Mouse (Mus musculus) hindbrain, embryonic 14.5 days (tissue): Measurements from ENCODE around the gene Orai1. TPM values are rescaled to one million over a fixed set of nuclear protein-coding genes. Genes with fewer than 3 reads are reported as not detected.
A peak's percentile ranks its signal among the peaks of the same experiment; 100 is the strongest.
"Not testable (repeated sequence)": the region's sequence is repeated elsewhere in the genome, so short reads cannot be mapped to it uniquely, and the experiment has no call there.

ENCODE experiments used
- ATAC-seq: fragments of 200-750 bp; cut with Nextera tagmentation; 2 replicates; pipeline ENCODE4 v1.8.0; 2017; ENCODE audit warnings: moderate number of reproducible peaks, mild to moderate bottlenecking, moderate TSS enrichment, moderate library complexity; ENCODE audit not compliant: low FRiP score
- DNase-seq: peaks from one replicate; pipeline ENCODE4 v3.0.0-alpha.2; 2015; ENCODE audit warnings: low spot score
- H3K27ac ChIP-seq: fragments of 300-500 bp; sonication (generic); 2 replicates; pipeline ENCODE4 v1.5.1; 2014; ENCODE audit warnings: mild to moderate bottlenecking, moderate library complexity
- H3K27me3 ChIP-seq: fragments of 300-500 bp; sonication (generic); 2 replicates; pipeline ENCODE4 v1.6.1; 2014; ENCODE audit warnings: mild to moderate bottlenecking, low read length, mixed read lengths; ENCODE audit not compliant: control insufficient read depth, insufficient read depth
- H3K36me3 ChIP-seq: fragments of 300-500 bp; sonication (generic); replicated peaks from 2 replicates; pipeline ENCODE4 v1.6.1; 2014; ENCODE audit not compliant: control insufficient read depth, insufficient read depth
- H3K4me1 ChIP-seq: fragments of 300-500 bp; sonication (generic); replicated peaks from 2 replicates; pipeline ENCODE4 v1.6.1; 2014; ENCODE audit warnings: antibody characterized with exemption, low read length, mixed read lengths; ENCODE audit not compliant: control insufficient read depth, insufficient read depth
- H3K4me2 ChIP-seq: fragments of 300-500 bp; sonication (generic); replicated peaks from 2 replicates; pipeline ENCODE4 v1.6.1; 2014; ENCODE audit warnings: mild to moderate bottlenecking, moderate library complexity
- H3K4me3 ChIP-seq: fragments of 300-500 bp; sonication (generic); replicated peaks from 2 replicates; pipeline ENCODE4 v1.5.1; 2014; ENCODE audit warnings: mild to moderate bottlenecking, low read length
- H3K9ac ChIP-seq: fragments of 300-500 bp; sonication (generic); 2 replicates; pipeline ENCODE4 v1.6.1; 2014
- H3K9me3 ChIP-seq: fragments of 300-500 bp; sonication (generic); 2 replicates; pipeline ENCODE4 v1.6.1; 2016; ENCODE audit warnings: low read length; ENCODE audit not compliant: control insufficient read depth
- WGBS: fragments of 180-500 bp; shearing (Covaris S2); extraction: QIAGEN DNeasy Blood & Tissue Kit; methylation state at CpG from one replicate; pipeline ENCODE4 v1.1.7; 2014; 5-methylcytosine and 5-hydroxymethylcytosine counted together
- polyA plus RNA-seq: library from polyadenylated mRNA; unstranded; fragments of >200 nt; fragmentation: Nextera tagmentation; extraction: Ambion mirVana; gene quantifications from 2 replicates; pipeline ENCODE4 v1.2.1, GENCODE M21; 2014

Orai1 gene
- polyA plus RNA-seq, 1 experiment from 2014 or later: 18.0 TPM

DNA sequence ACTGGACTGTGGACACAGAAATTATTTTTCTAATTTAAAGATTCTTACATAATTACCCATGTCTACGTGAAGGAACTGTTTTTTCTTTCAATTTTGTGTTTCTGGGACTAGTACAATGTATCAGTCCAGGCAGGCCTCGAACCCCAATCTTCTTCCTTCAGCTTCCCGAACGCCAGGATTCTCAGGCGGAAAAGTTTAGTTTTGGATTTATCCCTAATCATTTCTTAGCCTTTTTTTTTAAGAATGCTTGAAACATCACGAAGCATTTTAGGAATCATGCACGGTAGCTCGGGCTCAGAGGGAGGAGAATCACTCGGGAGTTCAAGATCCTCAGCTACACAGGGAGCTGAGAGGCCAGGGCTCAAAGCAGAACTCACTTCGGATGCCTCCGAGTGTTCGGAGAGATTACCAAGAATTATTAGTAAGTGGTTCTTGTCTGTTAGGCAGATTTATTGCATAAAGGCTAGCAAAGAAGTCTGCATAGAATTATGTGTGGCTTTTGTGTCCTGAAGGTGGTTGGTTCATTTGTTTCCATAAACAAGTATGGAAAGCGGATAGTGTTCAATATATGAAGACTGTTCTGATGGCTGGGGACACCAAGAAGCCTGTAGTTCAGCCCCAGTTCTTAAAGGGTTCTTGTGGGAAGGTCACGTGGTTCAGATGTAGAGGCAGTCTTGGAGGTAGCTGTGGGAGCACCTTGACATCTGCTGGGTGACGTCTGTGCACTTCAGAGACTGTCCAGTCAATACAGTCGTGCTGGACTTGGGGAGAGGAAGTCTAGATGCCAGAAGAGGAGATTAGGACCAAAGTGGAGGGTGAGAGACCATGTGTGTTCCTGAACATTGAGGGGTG, 43.6 kb downstream of the Orai1 start:
- H3K27ac ChIP-seq: peak overlapping the region; percentile 62; the same call in 1 of the 2 replicates
- H3K9ac ChIP-seq: peak overlapping the region; percentile 42
- WGBS: 43% methylated on average over 16 of the region's 16 CpGs
- ATAC-seq: no peak
- no peaks in the 10 kb centered on the region for H3K9me3 ChIP-seq
- no peaks in the 10 kb centered on the region for H3K36me3 ChIP-seq
- H3K4me3 ChIP-seq: peak overlapping the region; percentile 35
- no peak for DNase-seq
- H3K4me2 ChIP-seq: peak overlapping the region; percentile 49
- H3K27me3 ChIP-seq: no peaks in the 10 kb centered on the region
- H3K4me1 ChIP-seq: no peaks in the 10 kb centered on the region; the same call in 1 of the 2 replicates

DNA sequence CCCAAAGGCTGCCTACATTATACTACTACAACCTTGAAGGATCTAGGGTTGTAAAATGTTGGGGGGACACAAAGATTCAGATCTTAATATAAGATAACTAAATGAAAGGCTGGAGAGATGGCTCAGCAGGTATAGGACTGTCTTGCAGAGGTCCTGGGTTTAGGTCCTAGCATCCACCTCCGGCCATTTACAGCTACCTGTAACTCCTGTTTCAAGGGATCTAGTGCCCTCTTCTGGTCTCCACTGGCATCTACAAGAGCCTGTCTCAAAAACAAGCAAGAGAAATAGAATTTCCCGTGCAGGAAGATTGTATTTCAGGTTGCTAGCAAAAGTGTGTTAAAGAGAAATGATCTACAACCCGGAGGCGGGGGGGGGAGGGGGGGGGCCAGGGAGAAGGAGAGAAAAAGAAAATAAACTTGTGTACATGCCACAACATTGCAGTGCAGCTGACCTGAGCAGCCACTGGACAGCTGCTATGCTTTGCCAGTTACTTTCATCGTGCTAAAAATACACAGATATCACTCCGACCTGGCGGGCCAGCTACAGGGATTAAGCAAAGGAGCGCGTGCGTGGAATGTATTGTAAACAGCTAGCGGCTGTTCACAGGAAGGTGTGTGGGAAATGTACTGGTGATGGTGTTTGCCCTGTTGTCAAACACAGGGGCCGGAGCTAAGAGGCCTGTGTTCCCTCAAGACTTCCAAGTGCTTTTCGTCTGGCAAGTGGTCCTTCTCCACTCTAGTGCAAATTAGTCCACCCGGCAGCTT, 45.1 kb downstream of the Orai1 start:
- ATAC-seq: no peak
- Histone ChIP-seq H3K9me3 (no peaks in the 10 kb centered on the region), H3K27ac (no peak overlapping the region), H3K27me3 (no peaks in the 10 kb centered on the region), H3K36me3 (no peaks in the 10 kb centered on the region), H3K9ac (no peak overlapping the region), H3K4me2 (no peak overlapping the region), H3K4me1 (no peaks in the 10 kb centered on the region; the same call in 1 of the 2 replicates), H3K4me3 (no peak overlapping the region)
- WGBS: 46% methylated on average over 14 of the region's 14 CpGs
- peak; percentile 42 for DNase-seq

DNA sequence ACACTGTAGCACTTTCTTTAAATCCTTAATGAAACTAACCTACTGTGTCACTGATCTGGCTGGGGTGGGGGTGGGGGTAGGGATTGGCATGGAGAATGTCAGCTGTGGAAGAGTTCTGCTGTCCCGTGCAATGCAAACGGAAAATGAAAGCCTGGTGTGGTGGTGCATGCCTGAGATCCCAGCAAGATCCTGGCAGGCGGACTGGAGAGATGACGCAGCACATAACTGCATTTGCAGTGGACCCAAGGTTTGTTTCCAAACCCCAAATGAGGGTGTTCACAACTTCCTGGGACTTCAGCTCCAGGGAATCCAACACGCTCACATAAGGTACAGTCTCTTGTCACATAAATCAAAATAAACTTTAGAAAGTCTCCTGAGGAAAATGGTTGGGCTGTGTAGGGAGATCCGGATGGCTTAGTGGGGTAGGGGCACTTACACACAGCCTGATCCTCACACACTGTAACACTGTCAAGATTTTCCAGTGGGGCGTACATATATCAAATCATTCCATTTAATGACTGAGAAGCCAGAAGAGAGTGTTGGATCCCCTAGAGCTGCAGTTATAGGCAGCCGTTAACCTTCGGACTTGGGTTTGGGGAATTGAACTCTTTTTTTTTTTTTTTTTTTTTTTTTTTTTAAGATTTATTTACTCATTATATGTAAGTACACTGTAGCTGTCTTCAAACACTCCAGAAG, 46.0 kb downstream of the Orai1 start:
- Histone ChIP-seq H3K4me1 (no peaks in the 10 kb centered on the region; the same call in 1 of the 2 replicates), H3K9ac (no peak overlapping the region), H3K4me3 (no peak overlapping the region), H3K27me3 (no peaks in the 10 kb centered on the region), H3K9me3 (no peaks in the 10 kb centered on the region), H3K27ac (no peak overlapping the region), H3K4me2 (no peak overlapping the region), H3K36me3 (no peaks in the 10 kb centered on the region)
- no peak for ATAC-seq
- WGBS: 81% methylated on average over 9 of the region's 9 CpGs
- no peak for DNase-seq

DNA sequence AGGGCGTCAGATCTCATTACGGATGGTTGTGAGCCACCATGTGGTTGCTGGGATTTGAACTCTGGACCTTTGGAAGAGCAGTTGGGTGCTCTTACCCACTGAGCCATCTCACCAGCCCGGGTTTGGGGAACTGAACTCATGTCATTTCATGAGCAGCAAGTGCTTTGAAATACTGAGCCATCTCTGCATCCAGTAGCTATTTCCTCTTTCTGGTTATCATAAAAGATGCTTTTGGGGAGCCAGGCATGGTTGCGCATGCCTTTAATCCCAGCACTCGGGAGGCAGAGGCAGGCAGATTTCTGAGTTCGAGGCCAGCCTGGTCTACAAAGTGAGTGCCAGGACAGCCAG, 46.5 kb downstream of the Orai1 start:
- DNase-seq, H3K4me3 ChIP-seq, H3K4me1 ChIP-seq, ATAC-seq, H3K36me3 ChIP-seq, H3K4me2 ChIP-seq, H3K9me3 ChIP-seq, H3K27me3 ChIP-seq, H3K27ac ChIP-seq, H3K9ac ChIP-seq: not testable (repeated sequence)
- WGBS: 90% methylated on average over 4 of the region's 6 CpGs

DNA sequence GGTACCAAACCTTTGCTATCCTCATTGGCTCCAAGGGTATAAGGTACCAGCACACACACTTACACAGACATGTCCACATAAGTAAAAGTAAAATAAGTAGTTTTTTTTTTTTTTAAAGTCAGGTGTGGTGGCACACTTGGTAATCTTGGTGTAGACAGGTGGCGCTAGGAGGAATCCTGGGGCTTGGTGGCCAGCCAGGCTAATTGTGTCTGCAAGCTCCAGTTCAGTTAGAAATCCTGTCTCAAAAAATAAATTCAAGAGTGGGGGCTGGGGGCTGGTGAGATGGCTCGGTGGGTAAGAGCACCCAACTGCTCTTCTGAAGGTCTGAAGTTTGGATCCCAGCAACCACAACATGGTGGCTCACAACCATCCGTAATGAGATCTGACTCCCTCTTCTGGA, 48.3 kb downstream of the Orai1 start:
- Histone ChIP-seq H3K9ac (no peak overlapping the region), H3K27ac (no peak overlapping the region), H3K36me3 (no peaks in the 10 kb centered on the region), H3K4me2 (no peak overlapping the region), H3K4me3 (no peak overlapping the region), H3K27me3 (no peaks in the 10 kb centered on the region), H3K9me3 (no peaks in the 10 kb centered on the region), H3K4me1 (no peaks in the 10 kb centered on the region; the same call in 1 of the 2 replicates)
- no peak for ATAC-seq
- DNase-seq: no peak
- 90% methylated on average over 3 of the region's 3 CpGs for WGBS

DNA sequence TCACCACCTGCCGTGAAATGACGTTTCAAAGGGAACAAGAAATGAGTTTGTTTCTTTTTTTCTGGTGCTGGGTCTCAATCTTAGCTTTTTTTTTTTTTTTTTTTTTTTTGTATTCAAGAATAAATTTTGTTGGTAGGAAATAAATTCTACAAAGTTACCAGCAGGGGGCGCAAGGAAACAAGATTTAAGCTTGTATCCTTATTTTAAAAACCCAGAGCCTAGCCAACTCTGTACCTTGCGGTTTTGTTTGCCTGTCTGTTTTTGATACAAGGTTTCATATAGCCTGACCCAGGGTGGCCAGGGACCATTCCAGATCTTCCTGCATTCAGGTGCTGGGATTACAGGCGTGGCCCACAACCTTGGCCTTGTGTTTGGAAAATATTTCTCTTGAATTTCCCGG, 49.3 kb downstream of the Orai1 start:
- Histone ChIP-seq H3K9ac (0 out of 2 replicates have a peak overlapping the region, but pooled peaks have one; percentile 14), H3K27me3 (no peaks in the 10 kb centered on the region), H3K4me3 (no peak overlapping the region), H3K36me3 (no peaks in the 10 kb centered on the region), H3K4me2 (no peak overlapping the region), H3K4me1 (no peaks in the 10 kb centered on the region), H3K9me3 (no peaks in the 10 kb centered on the region), H3K27ac (no peak overlapping the region)
- 30% methylated on average over 6 of the region's 6 CpGs for WGBS
- ATAC-seq (no peak), DNase-seq (peak; percentile 92)

DNA sequence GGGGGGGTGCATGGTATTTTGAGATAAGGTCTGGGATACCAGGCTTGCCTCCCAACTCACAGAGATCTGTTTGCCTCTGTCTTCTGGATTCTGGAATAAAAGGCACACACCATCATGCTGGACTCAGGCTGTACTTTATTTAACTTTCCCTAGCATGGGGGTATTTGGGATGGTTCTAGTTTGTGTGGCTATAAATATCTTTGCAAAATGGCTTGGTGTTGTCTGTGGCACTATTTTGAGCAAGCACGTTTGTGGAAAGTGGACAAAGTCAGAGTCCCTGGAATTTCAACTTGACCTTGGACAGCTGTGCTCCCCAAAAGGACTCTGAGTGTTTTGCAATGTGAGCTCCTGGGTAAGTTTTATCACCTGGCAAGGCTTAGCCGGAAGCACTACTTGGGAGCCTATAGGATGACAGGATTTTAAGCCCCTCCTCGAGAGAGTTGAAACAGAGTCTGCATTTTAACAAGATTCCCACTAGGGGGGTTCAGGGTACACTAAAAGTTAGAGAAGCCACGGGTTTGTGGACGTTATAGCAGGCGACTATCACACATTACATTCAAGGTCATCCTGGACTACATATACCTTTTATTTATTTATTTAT, 52.6 kb downstream of the Orai1 start:
- DNase-seq: peak; percentile 63
- H3K36me3 ChIP-seq: no peaks in the 10 kb centered on the region
- no peaks in the 10 kb centered on the region for H3K9me3 ChIP-seq
- H3K27ac ChIP-seq: no peak overlapping the region
- no peak overlapping the region for H3K4me2 ChIP-seq
- no peak overlapping the region for H3K4me3 ChIP-seq
- ATAC-seq: no peak
- H3K4me1 ChIP-seq: no peaks in the 10 kb centered on the region
- no peaks in the 10 kb centered on the region for H3K27me3 ChIP-seq
- H3K9ac ChIP-seq: no peak overlapping the region
- 30% methylated on average over 6 of the region's 6 CpGs for WGBS

DNA sequence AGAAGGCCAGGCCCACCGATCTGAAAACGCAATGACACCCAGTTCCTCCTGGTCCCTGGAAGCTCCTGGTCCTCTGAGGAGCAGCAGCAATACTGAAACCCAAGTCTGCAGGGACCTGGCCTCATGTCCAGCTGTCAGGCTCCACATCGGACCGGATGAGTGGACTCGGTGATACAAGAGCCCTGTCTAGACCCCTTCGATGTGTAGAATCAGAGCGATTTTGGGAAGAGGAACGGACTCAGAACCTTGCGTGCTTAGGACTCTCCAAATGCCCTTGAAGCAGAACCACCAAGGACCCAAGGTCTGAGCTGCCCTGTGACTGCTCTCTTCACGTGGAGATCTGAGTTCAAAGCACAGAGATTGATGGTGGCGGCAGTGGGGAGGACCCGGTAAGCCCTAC, 53.2 kb downstream of the Orai1 start, which contains the start of gene Tmem120b:
Gene Tmem120b (plus strand): TSS at position 301 of the 400 bp plus-strand sequence.
- Histone ChIP-seq H3K4me2 (no peak within 1 kb of the TSS), H3K4me1 (no peaks in the 10 kb centered on the region), H3K27ac (no peak within 1 kb of the TSS), H3K9ac (no peak within 1 kb of the TSS), H3K27me3 (no peaks in the 10 kb centered on the region), H3K36me3 (no peaks in the 10 kb centered on the region), H3K9me3 (no peaks in the 10 kb centered on the region), H3K4me3 (no peak within 1 kb of the TSS)
- 87% methylated on average over 12 of the region's 12 CpGs for WGBS
- DNase-seq (no peak), ATAC-seq (no peak)

DNA sequence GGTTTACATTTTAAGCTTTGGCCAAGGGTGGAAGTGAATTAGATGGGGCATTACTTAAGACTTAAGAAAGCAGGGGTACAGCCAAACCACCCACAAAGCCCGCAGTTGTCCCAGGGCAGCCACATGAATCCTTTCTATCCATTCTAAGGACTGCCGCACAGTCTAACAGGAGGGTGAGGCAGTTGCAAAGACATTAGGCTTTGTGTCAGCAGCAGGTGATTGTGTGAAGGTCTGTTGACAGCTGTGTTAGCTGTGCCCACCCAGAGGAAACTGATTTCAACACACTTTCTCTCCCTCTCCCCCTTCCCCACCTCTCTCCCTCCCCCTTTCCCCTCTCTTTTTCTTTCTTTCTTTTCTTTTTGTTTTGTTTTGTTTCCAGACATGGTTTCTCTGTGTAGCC, 53.8 kb downstream of the Orai1 start:
- Histone ChIP-seq H3K4me2 (no peak overlapping the region), H3K27me3 (no peaks in the 10 kb centered on the region), H3K9ac (no peak overlapping the region), H3K4me3 (no peak overlapping the region), H3K36me3 (no peaks in the 10 kb centered on the region), H3K4me1 (no peaks in the 10 kb centered on the region), H3K9me3 (no peaks in the 10 kb centered on the region), H3K27ac (no peak overlapping the region)
- 88% methylated on average over 2 of the region's 2 CpGs for WGBS
- DNase-seq (no peak), ATAC-seq (no peak)
